Mouse (Mus musculus): ENCODE results near the gene Map3k7. TPM values are rescaled to one million over a fixed set of nuclear protein-coding genes. Genes with fewer than 3 reads are reported as not detected.
A peak's percentile ranks its signal among the peaks of the same experiment; 100 is the strongest.
"Not testable (repeated sequence)": the region's sequence is repeated elsewhere in the genome, so short reads cannot be mapped to it uniquely, and the experiment has no call there.

Gene Map3k7
- polyA plus RNA-seq, 1 experiment from 2014 or later, result 32.0 TPM

DNA sequence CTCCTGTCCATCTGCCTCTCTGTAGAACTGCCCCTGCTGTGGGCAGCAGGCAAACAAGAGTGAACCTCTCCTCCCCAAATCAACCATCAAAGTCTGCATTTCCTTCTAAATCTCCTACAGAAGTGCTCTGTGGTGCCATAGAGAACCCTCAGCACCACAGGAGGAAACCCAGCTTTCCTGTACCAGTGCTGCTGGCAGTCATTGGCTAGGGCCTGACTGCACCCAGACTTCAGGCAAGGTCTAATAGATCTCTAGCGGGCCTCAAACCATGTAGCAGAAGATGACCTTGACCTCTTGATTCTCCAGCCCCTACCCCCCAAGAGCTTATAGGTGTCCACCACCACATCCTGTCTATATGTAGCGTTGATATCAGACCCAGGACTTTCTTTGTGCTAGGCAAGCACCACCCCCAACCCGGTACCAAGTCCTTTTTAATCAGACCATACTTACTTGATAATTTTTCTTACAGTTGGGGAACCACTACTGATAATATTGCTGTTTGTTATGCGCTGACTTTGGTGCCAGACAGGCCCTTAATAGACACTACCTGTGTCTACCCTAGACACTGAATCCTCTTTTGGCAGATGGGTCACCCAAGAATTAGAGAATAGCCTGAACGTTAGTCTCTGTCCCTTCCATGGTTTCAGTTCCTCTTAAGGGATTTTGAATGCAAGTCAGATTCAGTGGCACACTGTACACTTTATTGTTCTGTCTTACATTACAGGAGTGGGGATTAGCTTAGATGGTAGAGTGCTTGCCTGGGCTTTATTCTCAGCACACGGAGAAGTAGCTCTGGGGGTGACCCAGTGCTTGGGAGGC lies 41.1 kb downstream of the Map3k7 start:
- H3K4me3 ChIP-seq (replicated peaks), result no peak overlapping the region
- H3K27me3 ChIP-seq, result no peaks in the 10 kb centered on the region
- H3K9ac ChIP-seq (replicated peaks), result no peak overlapping the region
- peaks cover 32% of the 10 kb centered on the region for H3K36me3 ChIP-seq
- no peak for ATAC-seq
- no peak overlapping the region for H3K4me2 ChIP-seq (replicated peaks)
- H3K4me1 ChIP-seq (replicated peaks), result no peaks in the 10 kb centered on the region
- 93% methylated on average over 6 of the region's 6 CpGs for WGBS
- H3K27ac ChIP-seq, result no peak overlapping the region
- H3K9me3 ChIP-seq, result no peaks in the 10 kb centered on the region

DNA sequence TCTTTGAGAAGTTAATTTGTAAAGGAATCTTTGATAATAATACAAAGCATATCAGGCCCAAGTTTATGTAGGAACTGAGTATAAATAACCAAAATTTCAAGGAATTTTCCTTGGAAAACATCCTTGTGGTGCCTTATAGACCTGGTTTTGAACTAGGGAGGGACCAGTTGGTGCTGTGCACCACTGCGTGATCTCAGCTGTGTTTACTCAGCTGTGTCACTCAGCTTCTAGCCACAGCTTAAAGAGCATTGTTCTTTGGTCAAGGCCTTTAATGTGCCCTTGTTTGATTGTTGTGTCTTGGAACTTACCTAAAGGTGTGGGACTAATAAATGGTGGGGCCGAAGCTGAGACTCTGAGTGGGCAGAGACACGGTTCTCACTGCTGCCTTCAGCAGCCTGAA lies 43.3 kb downstream of the Map3k7 start:
- no peaks in the 10 kb centered on the region for H3K4me1 ChIP-seq (replicated peaks)
- no peak overlapping the region for H3K9ac ChIP-seq (replicated peaks)
- no peak for ATAC-seq
- no peak overlapping the region for H3K4me3 ChIP-seq (replicated peaks)
- H3K4me2 ChIP-seq (replicated peaks), result no peak overlapping the region
- 64% methylated on average over 3 of the region's 3 CpGs for WGBS
- no peaks in the 10 kb centered on the region for H3K27me3 ChIP-seq
- H3K27ac ChIP-seq, result no peak overlapping the region
- H3K9me3 ChIP-seq, result no peaks in the 10 kb centered on the region
- peaks cover 45% of the 10 kb centered on the region for H3K36me3 ChIP-seq

DNA sequence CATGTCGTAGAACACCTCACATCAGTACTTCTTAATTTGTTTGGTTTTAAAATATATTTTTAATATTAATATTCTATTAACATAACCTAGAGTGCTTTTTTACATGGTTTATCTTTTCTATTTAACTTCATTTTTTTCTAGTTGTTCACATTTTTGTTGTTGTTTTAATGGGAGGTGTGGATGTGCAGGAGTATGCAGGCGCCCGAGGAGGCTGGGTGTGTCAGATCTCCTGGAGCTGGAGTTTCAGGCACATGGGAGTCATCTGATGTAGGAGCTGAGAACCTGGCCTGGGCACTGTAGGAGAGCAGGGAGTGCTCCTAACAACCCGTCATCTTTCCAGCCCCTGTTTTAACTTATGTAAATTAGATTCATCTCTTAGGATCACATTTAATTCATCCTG lies 44.2 kb downstream of the Map3k7 start:
- Histone ChIP-seq H3K4me1 (replicated peaks) (no peaks in the 10 kb centered on the region), H3K27ac (no peak overlapping the region), H3K9me3 (no peaks in the 10 kb centered on the region), H3K36me3 (peaks cover 53% of the 10 kb centered on the region), H3K27me3 (no peaks in the 10 kb centered on the region), H3K9ac (replicated peaks) (no peak overlapping the region), H3K4me2 (replicated peaks) (no peak overlapping the region), H3K4me3 (replicated peaks) (no peak overlapping the region)
- no peak for ATAC-seq
- 84% methylated on average over 4 of the region's 4 CpGs for WGBS

DNA sequence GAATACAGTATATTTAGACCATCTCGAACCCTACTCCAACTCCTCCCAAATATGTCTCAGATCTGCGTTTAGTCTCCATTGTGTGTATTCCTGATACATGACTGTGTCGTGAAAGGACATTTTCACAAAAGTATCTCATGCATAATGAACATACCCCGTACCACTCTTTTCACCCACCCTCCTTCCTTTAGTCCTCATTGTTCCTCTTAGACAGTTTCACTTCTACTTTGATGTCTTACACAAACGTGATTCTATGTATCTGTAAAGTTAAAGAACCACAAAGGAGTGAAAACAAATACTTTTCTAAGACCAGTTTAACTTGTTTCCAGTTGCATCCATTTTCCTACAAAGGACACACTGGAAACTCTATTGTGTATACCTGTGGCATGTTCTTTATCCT lies 46.9 kb downstream of the Map3k7 start:
- H3K9me3 ChIP-seq, result no peaks in the 10 kb centered on the region
- H3K4me2 ChIP-seq (replicated peaks), result no peak overlapping the region
- H3K27ac ChIP-seq, result no peak overlapping the region
- no peaks in the 10 kb centered on the region for H3K4me1 ChIP-seq (replicated peaks)
- H3K4me3 ChIP-seq (replicated peaks), result no peak overlapping the region
- no peaks in the 10 kb centered on the region for H3K27me3 ChIP-seq
- H3K36me3 ChIP-seq, result peaks cover 58% of the 10 kb centered on the region
- H3K9ac ChIP-seq (replicated peaks), result no peak overlapping the region
- WGBS, result 75% methylated on average over 5 of the region's 5 CpGs
- no peak for ATAC-seq

DNA sequence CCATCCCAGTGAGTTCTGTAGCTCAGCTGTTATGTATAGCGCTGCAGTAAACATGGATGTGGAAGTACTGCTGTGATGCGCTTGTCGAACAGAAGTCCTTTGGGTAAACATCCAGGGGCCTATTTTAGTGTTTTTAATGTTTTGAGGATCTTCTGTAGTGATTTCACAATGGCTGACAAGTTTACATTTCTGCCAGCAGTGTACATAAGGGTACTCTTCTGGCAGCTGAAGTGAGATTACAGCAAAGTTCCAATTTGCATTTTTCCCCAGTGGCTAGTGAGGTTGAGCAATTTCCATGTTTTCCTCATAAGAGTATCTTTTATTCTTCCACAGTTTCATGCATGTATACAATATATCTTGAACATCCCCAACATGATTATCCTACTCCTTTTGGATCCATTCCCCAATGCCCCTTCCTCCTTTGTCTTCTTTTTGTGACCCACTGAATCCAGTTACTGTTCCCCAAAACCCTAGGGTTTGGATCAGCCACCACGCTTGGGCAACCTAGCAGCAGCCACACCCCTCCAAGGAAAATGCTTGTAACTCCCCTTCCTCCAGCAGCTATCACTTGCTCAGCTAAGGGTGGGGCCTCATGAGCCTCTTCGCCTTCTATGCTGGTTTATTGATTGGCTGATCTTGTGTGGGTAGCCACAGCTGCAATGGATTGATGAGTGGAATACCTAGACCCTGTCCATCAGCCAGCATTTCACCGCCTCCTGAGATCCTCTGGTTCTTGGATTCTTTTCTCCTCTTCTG lies 47.5 kb downstream of the Map3k7 start:
- Histone ChIP-seq H3K36me3 (peaks cover 64% of the 10 kb centered on the region), H3K4me3 (replicated peaks) (no peak overlapping the region), H3K27ac (no peak overlapping the region), H3K9me3 (no peaks in the 10 kb centered on the region), H3K9ac (replicated peaks) (no peak overlapping the region), H3K27me3 (no peaks in the 10 kb centered on the region), H3K4me2 (replicated peaks) (no peak overlapping the region), H3K4me1 (replicated peaks) (no peaks in the 10 kb centered on the region)
- 90% methylated on average over 6 of the region's 6 CpGs for WGBS
- no peak for ATAC-seq

DNA sequence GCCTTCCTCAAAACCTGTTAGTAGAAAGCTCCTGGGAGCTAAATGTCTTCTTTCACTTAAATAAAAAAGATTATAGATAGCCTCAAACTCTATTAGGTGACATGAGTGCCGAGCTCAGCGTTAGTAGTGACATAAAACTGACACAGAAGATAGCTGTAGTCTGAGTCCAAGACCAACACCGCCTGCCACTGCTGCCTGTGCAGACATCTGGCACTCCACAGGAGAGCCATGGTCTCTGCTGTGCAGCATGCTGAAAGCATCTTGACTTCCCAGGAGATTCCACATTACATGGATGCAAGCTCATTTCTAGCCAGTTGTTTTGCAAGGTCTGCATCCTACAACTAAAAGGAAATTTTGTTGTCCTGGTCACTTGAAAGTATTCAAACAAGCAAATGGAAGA lies 57.2 kb downstream of the Map3k7 start:
- Histone ChIP-seq H3K4me1 (replicated peaks) (no peaks in the 10 kb centered on the region), H3K9me3 (no peaks in the 10 kb centered on the region), H3K4me2 (replicated peaks) (no peak overlapping the region), H3K36me3 (peaks cover 63% of the 10 kb centered on the region), H3K9ac (replicated peaks) (no peak overlapping the region), H3K4me3 (replicated peaks) (no peak overlapping the region), H3K27ac (no peak overlapping the region), H3K27me3 (no peaks in the 10 kb centered on the region)
- 86% methylated on average over 3 of the region's 3 CpGs for WGBS
- no peak for ATAC-seq

DNA sequence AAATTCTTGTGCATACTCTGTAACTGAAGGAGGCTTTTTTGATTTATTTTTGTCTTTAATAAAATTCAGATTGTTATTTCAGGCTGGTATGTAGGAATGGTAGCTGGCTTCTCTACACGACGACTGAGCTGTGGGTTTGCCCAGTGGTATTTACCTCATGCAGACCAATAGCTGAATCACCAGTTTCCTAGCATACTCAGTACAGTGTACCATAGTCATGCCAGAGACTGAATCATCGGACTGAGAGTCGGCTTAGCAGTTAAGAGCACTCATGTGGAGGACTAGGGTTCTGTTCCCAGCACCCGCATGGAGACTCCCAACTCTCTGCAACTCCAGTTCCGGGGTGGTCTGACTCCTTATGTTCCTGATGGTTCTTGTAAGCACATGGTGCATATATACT lies 58.4 kb downstream of the Map3k7 start:
- H3K4me2 ChIP-seq (replicated peaks), result no peak overlapping the region
- peaks cover 53% of the 10 kb centered on the region for H3K36me3 ChIP-seq
- no peak for ATAC-seq
- no peaks in the 10 kb centered on the region for H3K27me3 ChIP-seq
- no peak overlapping the region for H3K9ac ChIP-seq (replicated peaks)
- no peaks in the 10 kb centered on the region for H3K4me1 ChIP-seq (replicated peaks)
- 97% methylated on average over 6 of the region's 6 CpGs for WGBS
- H3K27ac ChIP-seq, result no peak overlapping the region
- no peaks in the 10 kb centered on the region for H3K9me3 ChIP-seq
- no peak overlapping the region for H3K4me3 ChIP-seq (replicated peaks)

DNA sequence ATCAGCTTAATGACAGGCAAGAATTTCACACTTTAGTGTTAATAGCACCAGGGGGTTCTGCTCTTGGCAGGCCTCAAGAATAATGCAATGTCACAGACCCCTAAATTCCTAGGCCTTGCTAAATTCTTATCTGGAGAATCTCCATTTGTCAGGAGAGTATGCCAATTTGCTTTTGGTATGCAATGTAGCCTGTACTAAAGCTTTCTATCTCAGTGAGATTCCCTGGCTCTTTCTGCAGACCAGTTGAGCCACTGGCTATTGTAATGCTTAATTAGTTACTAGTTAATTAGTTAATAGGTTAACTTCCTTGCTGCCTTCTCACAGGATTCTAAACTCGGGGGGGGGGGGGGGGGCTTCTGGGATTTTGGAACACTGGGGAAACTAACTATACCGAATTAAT lies 60.3 kb downstream of the Map3k7 start:
- H3K27ac ChIP-seq; H3K27me3 ChIP-seq; ATAC-seq; H3K9ac ChIP-seq (replicated peaks); H3K4me2 ChIP-seq (replicated peaks); H3K4me1 ChIP-seq (replicated peaks); H3K9me3 ChIP-seq; H3K4me3 ChIP-seq (replicated peaks): not testable (repeated sequence)
- peaks cover 34% of the 10 kb centered on the region for H3K36me3 ChIP-seq
- 77% methylated on average over 2 of the region's 2 CpGs for WGBS

DNA sequence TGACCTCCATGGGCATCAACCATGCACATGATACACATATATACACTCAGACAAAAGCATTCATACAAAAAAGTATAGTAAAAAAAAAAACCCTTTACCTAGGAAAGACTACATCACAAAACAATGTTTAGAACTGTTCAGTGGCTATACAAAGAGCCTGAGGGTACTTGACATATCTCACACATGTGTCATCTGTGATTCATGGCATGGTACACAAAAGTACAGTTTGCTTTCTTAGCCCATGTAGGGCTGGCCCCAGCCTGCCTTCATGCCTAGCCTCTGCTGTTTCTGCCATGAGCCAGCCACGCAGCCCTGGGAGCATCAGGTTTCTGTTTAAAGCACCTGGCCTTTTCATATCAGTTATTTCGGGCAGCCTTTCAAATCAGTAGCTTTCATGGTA lies 61.2 kb downstream of the Map3k7 start:
- Histone ChIP-seq H3K4me3 (replicated peaks) (no peak overlapping the region), H3K4me1 (replicated peaks) (no peaks in the 10 kb centered on the region), H3K27ac (no peak overlapping the region), H3K36me3 (peaks cover 27% of the 10 kb centered on the region), H3K4me2 (replicated peaks) (no peak overlapping the region), H3K9me3 (no peaks in the 10 kb centered on the region), H3K27me3 (no peaks in the 10 kb centered on the region), H3K9ac (replicated peaks) (no peak overlapping the region)
- WGBS, result 96% methylated on average over 2 of the region's 2 CpGs
- no peak for ATAC-seq

DNA sequence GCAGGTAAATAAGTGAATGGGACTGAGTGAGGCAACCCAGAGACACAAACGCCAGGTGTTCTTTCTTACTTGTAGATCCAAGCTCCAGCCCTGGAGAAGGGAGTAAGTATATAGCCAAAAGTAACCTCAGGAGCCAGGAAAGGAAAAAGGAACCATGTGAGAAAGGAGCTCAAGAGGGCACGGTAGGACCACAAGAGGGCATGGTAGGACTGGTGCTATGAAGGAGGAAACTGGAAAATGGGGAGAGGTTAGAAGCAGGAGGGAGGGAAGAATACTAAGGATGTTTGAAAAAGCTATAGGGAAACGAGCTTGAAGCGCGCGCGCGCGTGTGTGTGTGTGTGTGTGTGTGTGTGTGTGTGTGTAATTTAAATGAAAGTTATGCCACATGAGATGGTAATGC lies 63.2 kb downstream of the Map3k7 start:
- ATAC-seq, result no peak
- Histone ChIP-seq H3K9me3 (no peaks in the 10 kb centered on the region), H3K4me2 (replicated peaks) (no peak overlapping the region), H3K4me3 (replicated peaks) (no peak overlapping the region), H3K27me3 (no peaks in the 10 kb centered on the region), H3K36me3 (peaks cover 13% of the 10 kb centered on the region), H3K9ac (replicated peaks) (no peak overlapping the region), H3K4me1 (replicated peaks) (no peaks in the 10 kb centered on the region), H3K27ac (no peak overlapping the region)
- 93% methylated on average over 9 of the region's 9 CpGs for WGBS

DNA sequence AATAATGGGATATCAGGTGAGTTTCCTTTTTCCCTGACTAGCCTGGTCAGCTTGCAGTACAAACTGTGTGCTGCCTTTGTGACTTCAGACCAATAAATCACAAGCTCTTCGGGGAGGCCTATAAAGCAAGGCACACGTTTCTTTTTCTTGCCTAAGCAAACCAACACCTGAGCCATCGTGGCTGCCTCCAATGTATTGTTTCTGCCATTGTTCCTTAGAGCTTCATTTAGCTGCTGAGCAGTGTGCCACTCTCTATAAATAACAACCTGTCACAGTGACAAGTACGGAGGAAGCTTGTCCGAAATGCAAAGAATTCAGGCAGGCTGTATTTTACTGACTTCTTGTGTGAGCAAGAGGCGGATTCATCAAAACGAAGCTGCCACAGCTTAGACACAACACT lies 73.4 kb downstream of the Map3k7 start:
- no peak for ATAC-seq
- no peak overlapping the region for H3K27ac ChIP-seq
- WGBS, result 83% methylated on average over 7 of the region's 7 CpGs
- H3K4me3 ChIP-seq (replicated peaks), result no peak overlapping the region
- H3K9ac ChIP-seq (replicated peaks), result no peak overlapping the region
- H3K9me3 ChIP-seq, result no peaks in the 10 kb centered on the region; the same call in 1 of the 2 replicates
- H3K36me3 ChIP-seq, result no peaks in the 10 kb centered on the region
- H3K4me1 ChIP-seq (replicated peaks), result peaks cover 11% of the 10 kb centered on the region
- no peak overlapping the region for H3K4me2 ChIP-seq (replicated peaks)
- no peaks in the 10 kb centered on the region for H3K27me3 ChIP-seq

DNA sequence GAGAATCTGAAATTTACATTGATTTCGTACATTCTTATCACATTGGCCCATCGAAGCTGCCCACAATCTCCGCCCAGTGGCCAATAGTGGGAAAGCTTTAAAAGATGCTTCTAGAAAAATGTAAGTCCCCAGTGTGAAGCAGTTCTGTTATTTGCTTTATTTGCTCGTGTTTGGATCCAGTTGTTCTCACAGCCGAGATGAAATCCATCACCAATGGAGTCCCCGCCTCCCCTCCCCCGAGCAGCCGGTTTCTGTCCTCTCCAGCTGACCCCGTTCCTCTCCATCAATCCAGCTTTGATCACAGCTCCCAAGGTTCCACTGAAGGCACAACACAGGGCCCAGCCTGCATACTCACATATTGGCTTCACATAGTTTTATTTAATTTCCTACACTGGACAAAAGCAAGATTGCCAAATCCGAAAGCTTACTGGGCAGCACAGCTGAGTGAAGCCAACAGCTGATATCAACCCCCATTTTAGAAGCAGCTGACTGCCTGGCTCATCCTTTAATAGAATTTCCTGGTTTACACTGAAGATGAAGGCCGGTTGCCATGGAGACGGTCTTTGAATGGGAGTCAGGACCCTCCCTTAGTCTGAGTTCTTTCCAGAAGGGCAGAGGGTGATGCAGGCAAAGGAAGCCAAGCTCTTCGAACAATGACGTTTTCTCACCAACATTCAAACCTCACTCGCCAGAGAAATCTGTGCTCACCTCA lies 78.0 kb downstream of the Map3k7 start:
- Histone ChIP-seq H3K4me2 (replicated peaks) (no peak overlapping the region), H3K9ac (replicated peaks) (no peak overlapping the region), H3K9me3 (no peaks in the 10 kb centered on the region; the same call in 1 of the 2 replicates), H3K27me3 (no peaks in the 10 kb centered on the region), H3K36me3 (no peaks in the 10 kb centered on the region), H3K4me3 (replicated peaks) (no peak overlapping the region), H3K27ac (peak overlapping the region; percentile 84), H3K4me1 (replicated peaks) (peaks cover 23% of the 10 kb centered on the region)
- ATAC-seq, result peak; percentile 88
- 28% methylated on average over 15 of the region's 15 CpGs for WGBS

All from midbrain, embryonic 13.5 days (tissue).